Mouse (Mus musculus) midbrain, embryonic 12.5 days (tissue): ENCODE measurements around the gene Mpl. TPM values are rescaled to one million over a fixed set of nuclear protein-coding genes. Genes with fewer than 3 reads are reported as not detected.

Experiments used
- ATAC-seq: fragments of 200-750 bp; cut with Nextera tagmentation; 2 replicates; pipeline ENCODE4 v1.8.0; 2017; ENCODE audit warnings: low read depth, moderate TSS enrichment, moderate library complexity; ENCODE audit not compliant: low FRiP score
- H3K27ac ChIP-seq: fragments of 300-500 bp; sonication (generic); replicated peaks from 2 replicates; pipeline ENCODE4 v1.5.1; 2016; ENCODE audit warnings: mild to moderate bottlenecking
- H3K27me3 ChIP-seq: fragments of 300-500 bp; sonication (generic); 2 replicates; pipeline ENCODE4 v1.6.1; 2016; ENCODE audit warnings: mild to moderate bottlenecking
- H3K36me3 ChIP-seq: fragments of 300-500 bp; sonication (generic); 2 replicates; pipeline ENCODE4 v1.6.1; 2016
- H3K4me1 ChIP-seq: fragments of 300-500 bp; sonication (generic); 2 replicates; pipeline ENCODE4 v1.6.1; 2016
- H3K4me2 ChIP-seq: fragments of 300-500 bp; sonication (generic); replicated peaks from 2 replicates; pipeline ENCODE4 v1.6.1; 2016; ENCODE audit warnings: mild to moderate bottlenecking, moderate library complexity
- H3K4me3 ChIP-seq: fragments of 300-500 bp; sonication (generic); 2 replicates; pipeline ENCODE4 v1.5.1; 2016; ENCODE audit warnings: mild to moderate bottlenecking
- H3K9ac ChIP-seq: fragments of 300-500 bp; sonication (generic); replicated peaks from 2 replicates; pipeline ENCODE4 v1.6.1; 2016; ENCODE audit warnings: mild to moderate bottlenecking, moderate library complexity
- H3K9me3 ChIP-seq: fragments of 300-500 bp; sonication (generic); 2 replicates; pipeline ENCODE4 v1.6.1; 2016; ENCODE audit warnings: mild to moderate bottlenecking
- WGBS: fragments of 180-500 bp; shearing (Covaris S2); methylation state at CpG from one replicate; pipeline ENCODE4 v1.1.7; 2016; 5-methylcytosine and 5-hydroxymethylcytosine counted together
- polyA plus RNA-seq: library from polyadenylated mRNA; unstranded; fragments of >200 nt; fragmentation: Nextera tagmentation; extraction: Ambion mirVana; gene quantifications from 2 replicates; pipeline ENCODE4 v1.2.1, GENCODE M21; 2016

Mpl gene
- polyA plus RNA-seq, 1 experiment from 2014 or later, result 0.77 TPM

DNA sequence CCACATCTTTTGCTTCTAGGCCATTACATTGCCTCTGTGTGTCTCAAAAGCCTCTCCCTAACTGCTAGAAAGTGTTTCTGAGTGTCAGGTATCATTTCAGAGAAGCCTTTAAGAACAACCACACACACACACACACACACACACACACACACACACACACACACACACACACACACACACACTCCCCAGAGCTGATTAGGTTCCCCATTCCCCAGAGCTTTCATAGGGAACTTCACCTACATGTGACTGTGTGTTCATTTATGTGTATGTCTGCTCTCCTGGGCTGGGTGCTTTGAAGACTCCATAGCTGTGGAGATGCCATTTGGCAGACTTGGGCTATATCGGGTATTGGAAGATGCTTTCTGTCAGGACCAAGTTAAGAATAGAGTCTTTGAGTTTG is 31.9 kb downstream of the Mpl start:
- Histone ChIP-seq H3K36me3 (peaks cover 25% of the 10 kb centered on the region), H3K4me1 (peaks cover 23% of the 10 kb centered on the region), H3K27me3 (no peaks in the 10 kb centered on the region), H3K9ac (no peak overlapping the region), H3K4me2 (no peak overlapping the region), H3K27ac (no peak overlapping the region), H3K4me3 (no peak overlapping the region), H3K9me3 (no peaks in the 10 kb centered on the region)
- ATAC-seq, result no peak
- 100% methylated on average over 1 of the region's 1 CpGs for WGBS

DNA sequence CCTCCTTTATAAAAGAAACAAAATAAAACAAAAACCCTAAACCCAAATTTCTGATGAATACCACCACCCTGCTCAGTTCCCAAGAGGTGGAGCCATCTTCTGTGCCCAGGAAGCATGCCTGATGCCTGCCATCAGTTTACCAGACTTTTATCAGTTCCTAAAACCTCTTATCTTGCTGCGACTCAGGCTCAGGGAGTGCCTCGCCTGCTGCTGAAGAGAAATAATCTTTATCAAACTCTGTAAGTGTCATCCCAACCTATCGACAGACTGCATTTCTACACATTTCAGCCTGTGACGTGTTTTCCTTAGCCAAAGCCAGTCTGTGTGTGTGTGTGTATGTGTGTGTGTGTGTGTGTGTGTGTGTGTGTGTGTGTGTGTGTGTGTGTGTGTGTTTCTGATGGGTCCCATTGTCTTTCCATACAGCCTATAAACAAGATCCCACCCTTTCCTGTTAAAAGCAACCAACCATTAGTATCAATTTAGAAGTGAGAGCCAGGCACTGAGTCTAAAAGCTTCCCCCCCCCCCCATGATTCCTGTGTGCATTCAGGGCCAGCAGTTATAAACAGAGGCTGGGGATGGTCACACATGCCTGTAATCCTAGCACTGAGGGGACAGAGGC is 32.7 kb downstream of the Mpl start:
- H3K4me3 ChIP-seq, result no peak overlapping the region
- 92% methylated on average over 4 of the region's 4 CpGs for WGBS

DNA sequence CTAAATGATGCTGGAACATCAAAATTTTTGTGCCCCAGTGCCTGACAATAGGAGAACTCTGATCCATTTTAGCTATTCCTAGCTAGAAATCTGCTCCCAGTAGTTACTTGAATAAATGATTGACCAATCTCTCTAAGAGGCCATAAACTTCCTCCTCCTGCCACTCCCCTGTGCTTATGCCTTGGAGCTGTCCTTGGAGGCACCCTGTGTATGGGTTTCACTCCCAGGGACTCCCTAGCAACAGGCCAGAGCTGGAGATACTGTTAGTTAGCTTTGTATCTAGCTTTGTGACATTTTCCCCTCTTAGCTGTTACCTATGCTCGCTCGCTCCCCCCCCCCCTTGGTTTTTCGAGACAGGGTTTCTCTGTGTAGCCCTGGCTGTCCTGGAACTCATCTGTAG is 35.9 kb downstream of the Mpl start:
- Histone ChIP-seq H3K27me3 (no peaks in the 10 kb centered on the region), H3K4me3 (no peak overlapping the region), H3K9me3 (no peaks in the 10 kb centered on the region), H3K9ac (no peak overlapping the region), H3K4me2 (no peak overlapping the region), H3K27ac (no peak overlapping the region), H3K4me1 (no peaks in the 10 kb centered on the region), H3K36me3 (peaks cover 58% of the 10 kb centered on the region)
- 91% methylated on average over 3 of the region's 3 CpGs for WGBS
- no peak for ATAC-seq

More for the DNA sequence above, 32.7 kb downstream of the Mpl start:
- Histone ChIP-seq H3K9me3 (no peaks in the 10 kb centered on the region), H3K27me3 (no peaks in the 10 kb centered on the region), H3K4me1 (peaks cover 23% of the 10 kb centered on the region), H3K4me2 (no peak overlapping the region), H3K36me3 (peaks cover 32% of the 10 kb centered on the region), H3K27ac (no peak overlapping the region), H3K9ac (no peak overlapping the region)
- no peak for ATAC-seq

DNA sequence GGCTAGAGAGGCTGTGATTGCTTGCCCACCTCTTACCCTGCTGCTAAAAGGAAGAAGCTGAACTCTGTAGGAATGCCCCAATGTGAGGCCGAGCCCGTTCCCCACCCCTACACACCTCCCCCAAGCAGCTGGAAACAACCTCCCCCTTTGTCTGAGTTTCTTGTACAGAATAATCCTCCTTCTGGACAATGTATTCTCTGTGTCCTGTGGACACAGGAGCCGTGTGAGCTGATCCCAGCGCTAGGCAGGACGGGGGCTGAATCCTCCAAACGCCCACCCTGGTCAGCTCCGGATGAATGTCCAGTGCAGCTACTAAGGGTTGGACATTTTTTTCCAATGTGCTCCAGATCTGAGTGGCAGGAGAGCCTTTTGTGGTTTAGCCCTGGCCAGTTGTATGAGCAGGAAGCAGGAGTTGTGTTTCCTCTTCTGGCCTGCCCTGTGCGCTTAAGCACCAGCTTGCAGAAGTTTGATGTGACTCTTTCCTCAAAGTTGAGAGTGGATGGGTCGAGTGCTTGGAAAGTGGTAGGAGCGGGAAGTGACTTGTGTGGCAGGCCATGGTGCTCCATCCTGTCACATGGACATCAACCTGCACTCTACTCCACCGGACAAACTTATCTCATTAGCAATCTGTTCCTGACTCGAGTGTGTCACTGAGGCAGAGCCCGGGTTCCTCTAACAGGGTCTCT is 40.1 kb downstream of the Mpl start:
- no peak overlapping the region for H3K4me3 ChIP-seq
- no peak overlapping the region for H3K9ac ChIP-seq
- H3K27me3 ChIP-seq, result no peaks in the 10 kb centered on the region
- H3K4me2 ChIP-seq, result no peak overlapping the region
- no peaks in the 10 kb centered on the region for H3K9me3 ChIP-seq
- no peaks in the 10 kb centered on the region for H3K4me1 ChIP-seq
- 81% methylated on average over 13 of the region's 13 CpGs for WGBS
- peaks cover 91% of the 10 kb centered on the region for H3K36me3 ChIP-seq
- no peak for ATAC-seq
- H3K27ac ChIP-seq, result no peak overlapping the region

GRCm38 (mm10) chr4:118416329-118416728 is 41.0 kb downstream of the Mpl start:
- 93% methylated on average over 5 of the region's 5 CpGs for WGBS
- H3K36me3 ChIP-seq, result peaks cover 91% of the 10 kb centered on the region
- H3K9ac ChIP-seq, result no peak overlapping the region
- H3K9me3 ChIP-seq, result no peaks in the 10 kb centered on the region
- no peak overlapping the region for H3K4me3 ChIP-seq
- H3K4me2 ChIP-seq, result no peak overlapping the region
- H3K4me1 ChIP-seq, result no peaks in the 10 kb centered on the region
- H3K27me3 ChIP-seq, result no peaks in the 10 kb centered on the region
- no peak overlapping the region for H3K27ac ChIP-seq
- ATAC-seq, result no peak

DNA sequence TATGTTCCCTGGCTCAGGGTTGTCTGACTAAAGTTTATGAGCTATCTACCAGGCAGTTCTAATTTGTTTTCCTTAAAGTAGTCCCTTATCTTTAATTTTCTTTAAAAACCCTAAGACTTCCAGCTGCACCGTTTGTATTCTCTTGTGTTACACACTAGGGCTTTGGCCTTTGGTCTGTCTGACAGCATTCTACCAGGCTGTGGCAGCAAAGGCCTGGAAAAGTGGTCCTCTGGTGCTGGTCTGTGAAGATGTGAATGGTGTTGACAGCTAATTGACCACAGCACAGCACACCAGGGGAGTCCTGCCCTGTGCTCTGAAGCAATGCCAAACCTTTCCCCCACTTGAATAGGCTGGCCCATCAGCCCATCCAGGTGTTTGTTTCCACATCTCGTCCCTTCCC is 41.5 kb downstream of the Mpl start:
- 90% methylated on average over 2 of the region's 2 CpGs for WGBS

GRCm38 (mm10) chr4:118413553-118413952 is 43.8 kb downstream of the Mpl start:
- H3K27ac ChIP-seq, result no peak overlapping the region
- peaks cover 71% of the 10 kb centered on the region for H3K36me3 ChIP-seq
- H3K4me3 ChIP-seq, result no peak overlapping the region
- no peak overlapping the region for H3K9ac ChIP-seq
- no peak for ATAC-seq
- WGBS, result 96% methylated on average over 5 of the region's 5 CpGs
- H3K9me3 ChIP-seq, result no peaks in the 10 kb centered on the region
- no peak overlapping the region for H3K4me2 ChIP-seq
- H3K4me1 ChIP-seq, result peaks cover 10% of the 10 kb centered on the region
- H3K27me3 ChIP-seq, result no peaks in the 10 kb centered on the region

More for the DNA sequence above, 41.5 kb downstream of the Mpl start:
- Histone ChIP-seq H3K4me3 (no peak overlapping the region), H3K36me3 (peaks cover 91% of the 10 kb centered on the region), H3K27me3 (no peaks in the 10 kb centered on the region), H3K4me1 (no peaks in the 10 kb centered on the region), H3K27ac (no peak overlapping the region), H3K9ac (no peak overlapping the region), H3K9me3 (no peaks in the 10 kb centered on the region), H3K4me2 (no peak overlapping the region)
- ATAC-seq, result no peak

- WGBS, result 88% methylated on average over 5 of the region's 5 CpGs
Observed at GRCm38 (mm10) chr4:118410871-118411270, 46.4 kb downstream of the Mpl start.

DNA sequence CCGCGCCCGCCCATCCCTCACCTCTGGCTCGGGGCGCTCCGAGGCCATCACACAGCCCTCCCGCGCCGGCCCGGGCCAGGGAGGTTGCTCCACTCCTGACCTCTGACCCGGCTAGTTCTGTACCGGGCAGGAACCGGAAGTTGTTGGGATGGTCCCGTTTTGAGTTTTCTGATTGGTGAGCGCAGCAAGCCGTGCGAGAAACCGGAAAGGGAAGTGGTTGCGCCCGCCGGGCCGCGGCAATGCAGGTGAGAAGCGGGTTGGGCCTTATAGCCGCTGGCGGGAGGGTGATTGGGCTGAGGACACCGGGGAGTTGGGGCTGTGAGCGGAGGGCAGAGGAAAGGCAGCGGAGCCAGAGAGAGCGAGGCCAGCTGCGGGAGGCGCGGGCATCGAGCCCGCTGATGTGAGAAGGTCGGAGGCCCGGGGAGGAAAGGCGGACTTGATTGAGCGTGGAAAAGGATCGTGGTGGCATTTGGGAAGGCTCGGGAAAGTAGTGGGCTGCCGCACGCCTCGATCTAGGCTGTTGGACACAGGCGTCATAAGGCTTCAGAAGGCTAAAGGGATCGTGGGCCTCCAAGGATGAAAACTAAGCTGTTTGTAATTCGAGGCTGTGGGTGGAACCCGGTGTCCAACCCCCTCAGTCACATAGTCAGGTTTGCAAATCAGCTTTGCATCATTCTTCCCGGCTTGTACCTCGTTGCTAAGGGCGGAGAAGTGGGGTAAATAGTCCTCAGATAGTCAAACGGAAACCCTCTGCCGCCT is 48.0 kb downstream of the Mpl start, which contains the start of the genes Szt2 and Med8:
Gene Szt2 (minus strand): TSS at position 132 of the 759 bp plus-strand sequence.
Gene Med8 (plus strand): TSS at position 196 of the 759 bp plus-strand sequence.
- Histone ChIP-seq H3K9ac (peak within 1 kb of the TSS; percentile 92), H3K4me1 (peaks cover 19% of the 10 kb centered on the region), H3K27ac (0 out of 2 replicates have a peak within 1 kb of the TSS, but pooled peaks have one; percentile 58), H3K9me3 (no peaks in the 10 kb centered on the region), H3K4me2 (peak within 1 kb of the TSS; percentile 97), H3K4me3 (peak within 1 kb of the TSS; percentile 96), H3K27me3 (no peaks in the 10 kb centered on the region), H3K36me3 (peaks cover 44% of the 10 kb centered on the region)
- WGBS, result under 1% methylated on average over 53 of the region's 53 CpGs
- peak; percentile 95 for ATAC-seq

More at GRCm38 (mm10) chr4:118410871-118411270, 46.4 kb downstream of the Mpl start:
- no peak overlapping the region for H3K27ac ChIP-seq
- no peak overlapping the region for H3K4me3 ChIP-seq
- peaks cover 50% of the 10 kb centered on the region for H3K36me3 ChIP-seq
- H3K9me3 ChIP-seq, result no peaks in the 10 kb centered on the region
- no peaks in the 10 kb centered on the region for H3K27me3 ChIP-seq
- ATAC-seq, result no peak
- no peak overlapping the region for H3K4me2 ChIP-seq
- peaks cover 19% of the 10 kb centered on the region for H3K4me1 ChIP-seq
- no peak overlapping the region for H3K9ac ChIP-seq

DNA sequence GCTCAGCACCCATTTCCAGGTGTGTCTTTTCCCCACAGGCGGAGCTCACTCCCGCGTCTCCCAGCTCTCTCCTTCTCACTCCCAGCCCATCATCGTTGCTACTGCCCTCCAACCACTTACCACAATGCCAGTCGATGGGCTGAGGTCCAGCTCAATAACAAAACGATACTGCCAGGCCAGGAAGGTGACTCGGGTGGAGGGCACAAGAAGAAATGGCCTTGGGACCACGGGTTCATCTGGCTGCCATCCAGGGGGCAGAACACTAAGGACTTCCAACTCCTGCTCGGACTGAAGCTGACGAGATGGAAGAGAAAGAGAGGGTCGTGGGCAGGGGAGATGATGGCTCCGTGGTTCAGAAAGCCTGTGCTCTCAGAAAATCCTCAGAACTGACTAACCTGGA is 54.6 kb downstream of the Mpl start:
- H3K4me2 ChIP-seq, result no peak overlapping the region
- no peaks in the 10 kb centered on the region for H3K27me3 ChIP-seq
- peaks cover 68% of the 10 kb centered on the region for H3K36me3 ChIP-seq
- WGBS, result 91% methylated on average over 12 of the region's 12 CpGs
- no peak overlapping the region for H3K4me3 ChIP-seq
- no peak for ATAC-seq
- 0 out of 2 replicates have a peak, but pooled peaks cover under 1% of the 10 kb centered on the region for H3K4me1 ChIP-seq
- H3K9ac ChIP-seq, result no peak overlapping the region
- H3K27ac ChIP-seq, result no peak overlapping the region
- no peaks in the 10 kb centered on the region for H3K9me3 ChIP-seq

DNA sequence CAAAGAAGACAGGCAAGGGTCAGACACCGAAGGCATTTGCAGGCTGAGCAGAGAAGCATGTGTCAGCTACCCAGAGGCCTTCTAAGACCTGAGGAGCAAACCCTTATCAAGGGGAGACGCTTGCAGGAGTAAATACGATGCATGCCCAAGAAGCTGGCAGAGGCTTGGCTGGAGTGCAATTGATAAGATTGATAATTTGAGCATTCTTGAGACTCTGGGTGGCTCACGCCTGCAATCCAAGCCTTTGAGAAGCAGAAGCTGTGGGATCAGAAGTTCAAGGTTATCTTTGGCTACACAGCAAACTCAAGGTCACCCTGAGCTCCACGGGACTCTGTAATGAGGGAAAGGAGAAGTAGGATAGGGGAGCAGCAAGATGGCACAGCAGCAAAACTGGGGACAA is 55.4 kb downstream of the Mpl start:
- Histone ChIP-seq H3K9ac (no peak overlapping the region), H3K9me3 (no peaks in the 10 kb centered on the region), H3K4me3 (no peak overlapping the region), H3K27ac (no peak overlapping the region), H3K27me3 (no peaks in the 10 kb centered on the region), H3K4me2 (no peak overlapping the region), H3K4me1 (no peaks in the 10 kb centered on the region), H3K36me3 (peaks cover 76% of the 10 kb centered on the region)
- ATAC-seq, result no peak
- WGBS, result 96% methylated on average over 5 of the region's 5 CpGs

DNA sequence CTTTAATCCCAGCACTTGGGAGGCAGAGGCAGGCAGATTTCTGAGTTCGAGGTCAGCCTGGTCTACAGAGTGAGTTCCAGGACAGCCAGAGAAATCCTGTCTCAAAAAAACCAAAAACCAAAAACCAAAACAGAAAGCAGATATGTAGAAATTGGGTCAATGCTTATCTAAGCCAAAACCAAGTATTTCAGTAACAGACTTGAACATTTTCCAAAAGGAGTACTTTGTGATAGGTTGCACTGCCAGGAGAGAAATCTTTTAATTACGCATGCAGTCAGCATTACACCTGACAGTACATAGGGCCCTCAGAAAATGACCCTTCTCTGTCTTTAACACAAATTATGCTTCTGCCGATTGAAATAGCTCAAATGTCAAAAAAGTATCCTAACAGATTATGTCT is 55.9 kb downstream of the Mpl start:
- H3K36me3 ChIP-seq, result peaks cover 81% of the 10 kb centered on the region
- H3K9ac ChIP-seq, result no peak overlapping the region
- no peak for ATAC-seq
- no peak overlapping the region for H3K4me2 ChIP-seq
- H3K4me1 ChIP-seq, result no peaks in the 10 kb centered on the region
- 95% methylated on average over 3 of the region's 3 CpGs for WGBS
- H3K27me3 ChIP-seq, result no peaks in the 10 kb centered on the region
- no peak overlapping the region for H3K27ac ChIP-seq
- H3K9me3 ChIP-seq, result no peaks in the 10 kb centered on the region
- no peak overlapping the region for H3K4me3 ChIP-seq
